Mouse (Mus musculus): ENCODE measurements around the gene Mt2. TPM values are rescaled to one million over a fixed set of nuclear protein-coding genes. Genes with fewer than 3 reads are reported as not detected.
"Not testable (repeated sequence)": the region's sequence is repeated elsewhere in the genome, so short reads cannot be mapped to it uniquely, and the experiment has no call there.

Gene Mt2
- polyA plus RNA-seq, 1 experiment from 2014 or later, result 34.1 TPM

DNA sequence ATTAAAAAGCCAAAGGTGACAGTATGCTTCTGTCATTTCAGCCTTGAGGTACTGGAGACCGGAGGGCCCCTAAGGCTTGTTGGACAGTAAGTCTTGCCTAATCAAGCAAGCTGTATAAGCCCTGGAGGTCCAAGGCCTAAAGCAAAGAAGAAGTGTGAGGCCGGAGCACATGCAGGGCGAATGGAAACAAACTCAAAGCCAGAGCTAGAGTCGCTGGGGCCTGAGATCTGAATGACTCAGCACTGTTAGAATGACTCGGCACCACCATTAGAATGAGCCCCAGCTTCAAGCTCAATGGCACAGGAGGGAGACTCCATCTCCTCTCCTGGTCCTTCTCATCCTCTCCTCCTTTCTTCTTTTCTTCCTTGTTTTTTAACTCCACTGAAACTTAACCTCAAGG lies 21.5 kb upstream of the Mt2 start:
- no peak overlapping the region for H3K4me3 ChIP-seq (replicated peaks)
- H3K9me3 ChIP-seq, result no peaks in the 10 kb centered on the region
- H3K4me1 ChIP-seq, result peaks cover 39% of the 10 kb centered on the region
- no peak overlapping the region for H3K9ac ChIP-seq
- no peak overlapping the region for H3K27ac ChIP-seq
- WGBS, result 78% methylated on average over 5 of the region's 5 CpGs
- H3K4me2 ChIP-seq, result no peak overlapping the region
- no peaks in the 10 kb centered on the region for H3K36me3 ChIP-seq (replicated peaks)
- H3K27me3 ChIP-seq, result peaks cover 16% of the 10 kb centered on the region; the same call in 1 of the 2 replicates
- no peak for ATAC-seq (ENCODE audit: low FRiP score)

DNA sequence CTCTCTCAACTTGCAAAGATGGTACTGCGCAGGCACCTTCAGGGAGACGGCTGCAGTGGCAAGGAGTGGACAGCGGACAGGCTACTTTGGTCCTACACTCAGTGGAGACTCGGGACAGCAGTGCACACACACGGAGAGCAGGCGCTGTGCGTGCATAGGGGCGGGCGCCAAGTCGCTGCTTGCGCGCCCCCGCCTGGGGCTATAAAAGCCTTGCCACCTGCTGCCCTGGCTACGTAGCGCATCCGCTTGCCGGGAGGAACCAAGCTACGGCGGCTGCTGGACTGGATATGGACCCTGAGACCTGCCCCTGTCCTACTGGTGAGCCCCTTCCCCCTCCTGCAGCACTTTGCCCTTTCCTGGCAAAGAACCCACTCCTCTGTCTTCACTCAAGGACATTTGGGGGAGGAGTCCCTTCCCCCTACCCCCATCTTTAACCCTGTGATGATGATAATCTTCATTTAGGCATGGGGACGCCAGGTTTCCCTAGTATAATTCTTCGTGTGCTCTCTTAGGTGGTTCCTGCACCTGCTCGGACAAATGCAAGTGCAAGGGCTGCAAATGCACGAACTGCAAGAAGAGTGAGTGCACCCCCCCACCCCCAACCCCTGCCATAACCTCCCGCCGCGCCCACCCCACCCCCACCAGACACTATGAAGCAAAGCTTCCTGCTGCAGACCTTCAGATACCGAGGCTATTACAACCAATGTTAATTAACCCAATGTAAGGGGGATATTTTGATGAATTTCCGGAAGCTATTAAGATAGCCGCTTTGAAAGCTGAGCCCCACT lies 19.8 kb upstream of the Mt2 start, which contains the start of gene Mt3:
Gene Mt3, plus strand, starts transcription at position 95 of the 788 bp plus-strand sequence.
- Histone ChIP-seq H3K27ac (peak within 1 kb of the TSS; percentile 76), H3K4me3 (replicated peaks) (peak within 1 kb of the TSS; percentile 44), H3K36me3 (replicated peaks) (no peaks in the 10 kb centered on the region), H3K9me3 (no peaks in the 10 kb centered on the region), H3K4me1 (peaks cover 39% of the 10 kb centered on the region), H3K9ac (peak within 1 kb of the TSS; percentile 66), H3K4me2 (peak within 1 kb of the TSS; percentile 75), H3K27me3 (peaks cover 16% of the 10 kb centered on the region; the same call in 1 of the 2 replicates)
- peak; percentile 85 for ATAC-seq (ENCODE audit: low FRiP score)
- 2% methylated on average over 29 of the region's 29 CpGs for whole genome bisulfite sequencing

- Histone ChIP-seq H3K9me3 (no peaks in the 10 kb centered on the region), H3K4me1 (peaks cover 34% of the 10 kb centered on the region), H3K27ac (peak overlapping the region; percentile 76), H3K9ac (peak overlapping the region; percentile 66), H3K36me3 (replicated peaks) (no peaks in the 10 kb centered on the region), H3K4me3 (replicated peaks) (peak overlapping the region; percentile 44), H3K27me3 (peaks cover 16% of the 10 kb centered on the region; the same call in 1 of the 2 replicates), H3K4me2 (peak overlapping the region; percentile 75)
- ATAC-seq (ENCODE audit: low FRiP score), result no peak
- 27% methylated on average over 7 of the region's 7 CpGs for WGBS
These were observed 19.0 kb upstream of the Mt2 start for GRCm38 (mm10) chr8:94153451-94153850.

DNA sequence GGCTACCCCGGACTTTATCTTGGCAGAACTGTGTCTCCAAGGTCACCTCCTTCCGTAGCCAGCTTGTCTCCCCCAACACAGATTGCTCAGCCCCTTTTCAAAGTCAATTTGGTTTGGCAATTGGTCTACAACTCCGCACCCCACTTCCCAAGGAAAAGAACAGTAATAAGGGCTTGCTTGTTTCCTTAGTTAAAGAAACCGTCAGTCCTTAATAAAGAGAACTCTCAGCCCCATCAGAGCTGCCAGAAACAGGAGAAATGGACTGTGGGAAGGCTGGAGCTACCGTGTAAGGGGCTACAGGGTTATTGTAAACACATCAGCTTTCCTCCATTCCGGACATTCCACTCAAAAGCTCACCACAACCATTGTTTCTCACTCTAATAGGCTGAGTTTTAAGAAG lies 17.9 kb upstream of the Mt2 start:
- H3K36me3 ChIP-seq (replicated peaks), result no peaks in the 10 kb centered on the region
- H3K4me1 ChIP-seq, result peaks cover 34% of the 10 kb centered on the region
- peak overlapping the region; percentile 76 for H3K27ac ChIP-seq
- peak overlapping the region; percentile 75; the same call in 1 of the 2 replicates for H3K4me2 ChIP-seq
- no peak overlapping the region for H3K4me3 ChIP-seq (replicated peaks)
- no peak for ATAC-seq (ENCODE audit: low FRiP score)
- no peak overlapping the region; the same call in 1 of the 2 replicates for H3K9ac ChIP-seq
- H3K9me3 ChIP-seq, result no peaks in the 10 kb centered on the region
- peaks cover 16% of the 10 kb centered on the region; the same call in 1 of the 2 replicates for H3K27me3 ChIP-seq
- 25% methylated on average over 6 of the region's 6 CpGs for WGBS

- Histone ChIP-seq H3K4me2 (no peak overlapping the region), H3K4me3 (replicated peaks) (no peak overlapping the region), H3K27ac (no peak overlapping the region), H3K27me3 (peaks cover 10% of the 10 kb centered on the region; the same call in 1 of the 2 replicates), H3K36me3 (replicated peaks) (no peaks in the 10 kb centered on the region), H3K9me3 (no peaks in the 10 kb centered on the region), H3K9ac (no peak overlapping the region), H3K4me1 (peaks cover 34% of the 10 kb centered on the region)
- WGBS, result 70% methylated on average over 4 of the region's 4 CpGs
- no peak for ATAC-seq (ENCODE audit: low FRiP score)
These were observed 16.4 kb upstream of the Mt2 start for GRCm38 (mm10) chr8:94156092-94156491.

GRCm38 (mm10) chr8:94165772-94166171 lies 6.7 kb upstream of the Mt2 start:
- not testable (repeated sequence) for H3K9me3 ChIP-seq; ATAC-seq (ENCODE audit: low FRiP score); H3K27ac ChIP-seq; H3K4me2 ChIP-seq; H3K4me1 ChIP-seq; H3K9ac ChIP-seq; H3K4me3 ChIP-seq (replicated peaks); H3K36me3 ChIP-seq (replicated peaks)
- peaks cover 28% of the 10 kb centered on the region for H3K27me3 ChIP-seq
- 76% methylated on average over 8 of the region's 8 CpGs for WGBS

- H3K4me3 ChIP-seq (replicated peaks), result no peak overlapping the region
- H3K36me3 ChIP-seq (replicated peaks), result no peaks in the 10 kb centered on the region
- H3K4me1 ChIP-seq, result peaks cover 8% of the 10 kb centered on the region
- ATAC-seq (ENCODE audit: low FRiP score), result peak; percentile 41; the same call in 1 of the 2 replicates
- H3K27ac ChIP-seq, result no peak overlapping the region
- 1% methylated on average over 6 of the region's 6 CpGs for WGBS
- no peaks in the 10 kb centered on the region for H3K9me3 ChIP-seq
- H3K27me3 ChIP-seq, result peaks cover 42% of the 10 kb centered on the region
- H3K4me2 ChIP-seq, result 0 out of 2 replicates have a peak overlapping the region, but pooled peaks have one; percentile 21
- H3K9ac ChIP-seq, result no peak overlapping the region
These were observed 5.2 kb upstream of the Mt2 start for GRCm38 (mm10) chr8:94167244-94167643.

DNA sequence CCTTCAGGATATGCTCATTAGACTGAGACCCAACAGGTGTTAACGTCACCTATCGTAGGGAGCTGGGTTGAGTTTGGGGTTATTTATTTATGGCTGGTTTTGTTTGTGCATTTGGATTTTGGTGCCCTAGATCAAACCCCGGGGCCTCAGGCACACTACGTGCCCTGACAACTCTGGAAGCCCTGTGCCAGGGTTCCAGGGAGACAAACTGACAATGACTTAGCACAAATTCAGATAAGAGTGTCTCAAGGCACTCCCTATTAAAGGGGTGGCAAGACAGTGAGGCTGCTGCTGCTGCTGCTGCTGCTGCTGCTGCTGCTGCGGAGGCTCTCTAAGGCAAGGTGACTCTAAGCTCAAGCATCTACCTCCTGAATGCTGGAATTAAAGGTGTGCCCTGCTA lies 2.9 kb upstream of the Mt2 start:
- Histone ChIP-seq H3K27me3 (peaks cover 65% of the 10 kb centered on the region), H3K9ac (no peak overlapping the region), H3K36me3 (replicated peaks) (no peaks in the 10 kb centered on the region), H3K4me3 (replicated peaks) (no peak overlapping the region), H3K9me3 (no peaks in the 10 kb centered on the region), H3K4me1 (peaks cover 25% of the 10 kb centered on the region), H3K27ac (no peak overlapping the region), H3K4me2 (no peak overlapping the region)
- whole genome bisulfite sequencing, result 87% methylated on average over 5 of the region's 5 CpGs
- no peak for ATAC-seq (ENCODE audit: low FRiP score)

GRCm38 (mm10) chr8:94171321-94171755 lies 1.1 kb upstream of the Mt2 start:
- WGBS, result 44% methylated on average over 10 of the region's 10 CpGs
- H3K4me3 ChIP-seq (replicated peaks), result no peak overlapping the region
- no peak overlapping the region for H3K9ac ChIP-seq
- H3K4me2 ChIP-seq, result peak overlapping the region; percentile 92; the same call in 1 of the 2 replicates
- no peak overlapping the region for H3K27ac ChIP-seq
- peaks cover 25% of the 10 kb centered on the region for H3K4me1 ChIP-seq
- no peak for ATAC-seq (ENCODE audit: low FRiP score)
- H3K9me3 ChIP-seq, result no peaks in the 10 kb centered on the region
- H3K27me3 ChIP-seq, result peaks cover 83% of the 10 kb centered on the region
- H3K36me3 ChIP-seq (replicated peaks), result no peaks in the 10 kb centered on the region

DNA sequence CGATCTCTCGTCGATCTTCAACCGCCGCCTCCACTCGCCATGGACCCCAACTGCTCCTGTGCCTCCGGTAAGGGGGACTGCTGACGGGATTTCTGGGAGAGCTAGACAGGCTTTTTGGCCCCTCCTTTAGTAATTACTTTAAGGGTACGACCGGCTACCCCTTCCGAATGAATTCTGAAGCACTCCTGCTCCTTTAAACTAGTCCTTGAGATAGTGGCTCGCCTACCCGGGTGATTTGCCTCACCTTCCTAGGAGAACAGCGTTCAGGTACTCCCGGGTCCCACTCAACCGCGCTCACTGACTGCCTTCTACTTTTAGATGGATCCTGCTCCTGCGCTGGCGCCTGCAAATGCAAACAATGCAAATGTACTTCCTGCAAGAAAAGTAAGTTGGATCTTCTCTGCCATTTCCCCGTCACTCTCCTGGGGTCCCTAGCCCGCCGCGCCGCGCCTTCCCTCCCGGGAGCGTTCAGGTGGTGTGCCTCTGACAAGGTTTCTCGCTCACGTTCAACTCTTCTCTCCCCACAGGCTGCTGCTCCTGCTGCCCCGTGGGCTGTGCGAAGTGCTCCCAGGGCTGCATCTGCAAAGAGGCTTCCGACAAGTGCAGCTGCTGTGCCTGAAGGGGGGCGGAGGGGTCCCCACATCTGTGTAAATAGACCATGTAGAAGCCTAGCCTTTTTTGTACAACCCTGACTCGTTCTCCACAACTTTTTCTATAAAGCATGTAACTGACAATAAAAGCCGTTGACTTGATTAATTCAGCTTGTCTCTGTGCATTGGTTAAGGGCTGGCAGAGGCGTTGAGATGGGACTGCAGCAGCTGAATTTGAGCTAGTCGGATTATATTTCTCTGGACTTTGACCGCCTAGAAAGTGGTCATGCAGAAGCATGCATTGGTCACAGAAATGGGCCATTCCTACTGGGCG lies 607 bp downstream of the Mt2 start:
- Histone ChIP-seq H3K9me3 (no peaks in the 10 kb centered on the region), H3K9ac (peak overlapping the region; percentile 63), H3K4me1 (peaks cover 23% of the 10 kb centered on the region), H3K4me2 (peak overlapping the region; percentile 92), H3K27ac (no peak overlapping the region), H3K4me3 (replicated peaks) (peak overlapping the region; percentile 49), H3K27me3 (peaks cover 95% of the 10 kb centered on the region), H3K36me3 (replicated peaks) (no peaks in the 10 kb centered on the region)
- peak; percentile 27 for ATAC-seq (ENCODE audit: low FRiP score)
- under 1% methylated on average over 39 of the region's 39 CpGs for WGBS

- no peak overlapping the region for H3K4me2 ChIP-seq
- peaks cover 27% of the 10 kb centered on the region for H3K4me1 ChIP-seq
- 44% methylated on average over 11 of the region's 11 CpGs for WGBS
- no peaks in the 10 kb centered on the region for H3K36me3 ChIP-seq (replicated peaks)
- no peak overlapping the region; the same call in 1 of the 2 replicates for H3K4me3 ChIP-seq (replicated peaks)
- no peak for ATAC-seq (ENCODE audit: low FRiP score)
- no peak overlapping the region for H3K9ac ChIP-seq
- H3K9me3 ChIP-seq, result no peaks in the 10 kb centered on the region
- H3K27ac ChIP-seq, result no peak overlapping the region
- H3K27me3 ChIP-seq, result peaks cover 99% of the 10 kb centered on the region
These were observed 1.5 kb downstream of the Mt2 start for GRCm38 (mm10) chr8:94173848-94174403.
